Mouse (Mus musculus): Measurements from ENCODE around the gene Adcy9. TPM values are rescaled to one million over a fixed set of nuclear protein-coding genes. Genes with fewer than 3 reads are reported as not detected.

The Adcy9 gene
- total and polyA plus RNA-seq, 3 experiments: 3.0 to 4.3 TPM; not detected in 1

DNA sequence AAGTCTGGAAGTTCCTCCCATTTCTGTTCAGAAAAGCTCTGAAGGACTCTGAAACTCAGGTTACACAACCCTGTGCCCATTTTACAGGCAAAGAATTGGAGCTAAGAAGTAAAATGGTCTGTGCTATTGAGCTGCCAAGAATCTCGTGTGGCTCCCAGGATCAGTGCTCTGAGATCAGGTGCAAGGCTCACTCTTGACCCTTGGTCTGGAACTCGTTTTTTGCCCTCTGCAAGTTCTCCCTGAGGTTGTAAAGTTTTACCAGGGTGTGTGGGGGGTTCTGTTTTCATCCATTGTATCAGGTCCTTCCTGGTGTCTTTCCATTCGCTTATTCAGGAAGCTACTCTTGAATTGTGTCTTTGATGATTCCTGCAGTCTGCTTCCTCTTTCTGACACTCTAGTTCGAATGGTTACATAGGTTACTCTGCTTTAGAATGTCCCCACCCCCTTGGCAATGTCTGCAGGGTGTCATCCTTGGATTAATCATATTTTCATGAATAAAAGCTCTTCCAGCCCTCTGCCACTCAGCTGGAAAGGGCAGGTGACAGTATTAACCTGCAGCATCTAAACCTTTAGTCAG, 5.4 kb upstream of the Adcy9 start:
- no peaks in the 10 kb centered on the region for H3K9me3 ChIP-seq (replicated peaks; ENCODE audit: insufficient read depth, low read length)
- H3K4me1 ChIP-seq (ENCODE audit: control insufficient read depth in 1 of 2, insufficient read depth in 2 of 2, low read length in 2 of 2): peaks cover 1 to 13% of the 10 kb centered on the region in 2 experiments; a peak in 2 of 4 replicates
- H3K4me3 ChIP-seq (ENCODE audit: control insufficient read depth in 1 of 2, insufficient read depth in 1 of 2, low read depth in 2 of 2, low read length in 2 of 2): peak overlapping the region; percentile 21 to 31; a peak in 3 of 4 replicates
- DNase-seq (ENCODE audit: low read depth, low spot score): peak; percentile 72
- peaks cover 0 to 1% of the 10 kb centered on the region in 2 experiments; a peak in 2 of 4 replicates for H3K27me3 ChIP-seq (ENCODE audit: control insufficient read depth in 1 of 2, insufficient read depth in 2 of 2, low read length in 2 of 2)
- H3K27ac ChIP-seq (ENCODE audit: control insufficient read depth, low read depth, low read length): no peak overlapping the region
- TF ChIP-seq MAFK (IDR thresholded peaks at IDR 0.05; ENCODE audit: borderline replicate concordance, low read depth, low read length): no peak
- TF ChIP-seq TBP (IDR thresholded peaks at IDR 0.05; ENCODE audit: low read depth, low read length): 0 out of 2 replicates have a peak, but pooled peaks have one; percentile 28
- peaks cover 0 to 3% of the 10 kb centered on the region in 2 experiments; a peak in 2 of 4 replicates for H3K36me3 ChIP-seq (ENCODE audit: control insufficient read depth in 1 of 2, insufficient read depth in 2 of 2, low read length in 2 of 2)
- H3K79me2 ChIP-seq (ENCODE audit: control insufficient read depth, insufficient read depth, low read length, poor library complexity): peaks cover under 1% of the 10 kb centered on the region; the same call in 1 of the 2 replicates
- peak overlapping the region; percentile 20; the same call in 1 of the 2 replicates for H3K9ac ChIP-seq (ENCODE audit: control insufficient read depth, low read depth, low read length, poor library complexity, severe bottlenecking)

DNA sequence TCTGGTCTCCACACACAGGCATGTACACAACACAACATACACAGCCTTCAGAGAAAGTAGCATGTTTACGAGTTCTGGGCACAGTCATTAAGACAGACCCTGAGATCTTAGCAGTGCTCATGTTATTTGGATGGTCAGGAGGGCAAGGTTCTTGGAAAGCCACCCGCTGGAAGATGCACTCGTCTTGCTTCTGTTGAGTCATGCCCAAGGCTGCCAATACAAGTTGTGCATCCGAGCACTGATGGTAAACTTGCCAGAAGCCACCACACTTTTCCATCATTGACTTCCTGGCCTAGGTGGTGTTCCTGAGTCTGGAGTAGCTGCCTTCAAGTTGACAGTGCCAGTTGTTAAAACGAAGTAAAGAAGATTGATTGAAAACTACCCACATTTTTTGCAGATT, 3.3 kb upstream of the Adcy9 start:
- peaks cover 2 to 20% of the 10 kb centered on the region in 2 experiments; a peak in 2 of 4 replicates for H3K4me1 ChIP-seq (ENCODE audit: control insufficient read depth in 1 of 2, insufficient read depth in 2 of 2, low read length in 2 of 2)
- H3K79me2 ChIP-seq (ENCODE audit: control insufficient read depth, insufficient read depth, low read length, poor library complexity): peaks cover 13% of the 10 kb centered on the region
- no peak overlapping the region for H3K9ac ChIP-seq (ENCODE audit: control insufficient read depth, low read depth, low read length, poor library complexity, severe bottlenecking)
- no peaks in the 10 kb centered on the region for H3K9me3 ChIP-seq (replicated peaks; ENCODE audit: insufficient read depth, low read length)
- no peak for TF ChIP-seq ZMIZ1 (IDR thresholded peaks at IDR 0.05; ENCODE audit: low read depth, low read length)
- TF ChIP-seq POLR2A (IDR thresholded peaks at IDR 0.05; ENCODE audit: control insufficient read depth in 1 of 2, insufficient read depth in 1 of 2, low read depth in 1 of 2, low read length in 2 of 2, poor library complexity in 1 of 2): no peak
- TF ChIP-seq MAZ (IDR thresholded peaks at IDR 0.05; ENCODE audit: low read depth, low read length): no peak
- TF ChIP-seq MXI1 (IDR thresholded peaks at IDR 0.05; ENCODE audit: low read depth, low read length): no peak
- TF ChIP-seq TCF12 (IDR thresholded peaks at IDR 0.05; ENCODE audit: low read depth, low read length): no peak
- no peak for TF ChIP-seq NRF1 (IDR thresholded peaks at IDR 0.05; ENCODE audit: insufficient read depth, low read depth, low read length, poor library complexity, severe bottlenecking)
- no peak for TF ChIP-seq CHD1 (IDR thresholded peaks at IDR 0.05; ENCODE audit: low read depth, low read length)
- DNase-seq (ENCODE audit: low read depth, low spot score): no peak
- peaks cover 0 to 6% of the 10 kb centered on the region in 2 experiments; a peak in 2 of 4 replicates for H3K36me3 ChIP-seq (ENCODE audit: control insufficient read depth in 1 of 2, insufficient read depth in 2 of 2, low read length in 2 of 2)
- no peaks in the 10 kb centered on the region; a peak in 1 of 4 replicates for H3K27me3 ChIP-seq (ENCODE audit: control insufficient read depth in 1 of 2, insufficient read depth in 2 of 2, low read length in 2 of 2)
- H3K27ac ChIP-seq (ENCODE audit: control insufficient read depth, low read depth, low read length): no peak overlapping the region
- no peak overlapping the region for H3K4me3 ChIP-seq (ENCODE audit: control insufficient read depth in 1 of 2, insufficient read depth in 1 of 2, low read depth in 2 of 2, low read length in 2 of 2)

DNA sequence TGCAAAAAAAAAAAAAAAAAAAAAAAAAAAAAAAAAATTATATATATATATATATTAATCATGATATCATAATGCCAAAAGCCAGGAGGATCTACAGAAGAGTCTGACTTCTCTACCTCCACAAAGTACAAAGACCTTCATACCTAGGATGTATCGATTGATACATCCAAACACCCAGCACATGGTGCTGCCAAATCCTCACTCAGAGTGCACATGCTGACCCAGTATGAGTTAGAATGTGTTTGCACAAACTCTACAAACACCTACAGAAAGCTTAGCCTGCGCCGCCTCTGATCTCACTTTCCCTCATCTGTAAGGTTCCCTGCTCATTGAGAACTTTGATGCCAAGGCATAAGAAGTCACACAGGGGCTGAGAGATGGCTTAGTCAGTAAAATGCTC, 2.7 kb upstream of the Adcy9 start:
- no peak overlapping the region for H3K4me3 ChIP-seq (ENCODE audit: control insufficient read depth in 1 of 2, insufficient read depth in 1 of 2, low read depth in 2 of 2, low read length in 2 of 2)
- peaks cover 13% of the 10 kb centered on the region for H3K79me2 ChIP-seq (ENCODE audit: control insufficient read depth, insufficient read depth, low read length, poor library complexity)
- no peaks in the 10 kb centered on the region for H3K9me3 ChIP-seq (replicated peaks; ENCODE audit: insufficient read depth, low read length)
- H3K27me3 ChIP-seq (ENCODE audit: control insufficient read depth in 1 of 2, insufficient read depth in 2 of 2, low read length in 2 of 2): no peaks in the 10 kb centered on the region
- no peak overlapping the region for H3K27ac ChIP-seq (ENCODE audit: control insufficient read depth, low read depth, low read length)
- no peak for DNase-seq (ENCODE audit: low read depth, low spot score)
- H3K9ac ChIP-seq (ENCODE audit: control insufficient read depth, low read depth, low read length, poor library complexity, severe bottlenecking): no peak overlapping the region
- peaks cover 2 to 25% of the 10 kb centered on the region in 2 experiments; a peak in 3 of 4 replicates for H3K4me1 ChIP-seq (ENCODE audit: control insufficient read depth in 1 of 2, insufficient read depth in 2 of 2, low read length in 2 of 2)
- peaks cover 0 to 6% of the 10 kb centered on the region in 2 experiments; a peak in 2 of 4 replicates for H3K36me3 ChIP-seq (ENCODE audit: control insufficient read depth in 1 of 2, insufficient read depth in 2 of 2, low read length in 2 of 2)
- no peak for TF ChIP-seq E2F4 (IDR thresholded peaks at IDR 0.05; ENCODE audit: borderline replicate concordance, low read depth, low read length)
- TF ChIP-seq TCF12 (IDR thresholded peaks at IDR 0.05; ENCODE audit: low read depth, low read length): no peak
- TF ChIP-seq USF2 (IDR thresholded peaks at IDR 0.05; ENCODE audit: borderline replicate concordance in 1 of 2, insufficient read depth in 1 of 2, low read depth in 1 of 2, low read length in 2 of 2): no peak
- TF ChIP-seq MYC (IDR thresholded peaks at IDR 0.05; ENCODE audit: low read depth, low read length): no peak
- no peak for TF ChIP-seq POLR2AphosphoS2 (IDR thresholded peaks at IDR 0.05; ENCODE audit: low read length)

All from MEL (cell line).